Mouse (Mus musculus) neutrophil, adult 65 days (primary cell): ENCODE data around the gene Clpb. TPM values are rescaled to one million over a fixed set of nuclear protein-coding genes. Genes with fewer than 3 reads are reported as not detected.

Experiments used
- total RNA-seq: library from RNA; stranded (reverse); gene quantifications from 2 replicates; pipeline ENCODE4 v1.2.4, GENCODE M21; 2023

Gene Clpb
- total RNA-seq, result 9.7 and 9.9 TPM in 2 replicates

DNA sequence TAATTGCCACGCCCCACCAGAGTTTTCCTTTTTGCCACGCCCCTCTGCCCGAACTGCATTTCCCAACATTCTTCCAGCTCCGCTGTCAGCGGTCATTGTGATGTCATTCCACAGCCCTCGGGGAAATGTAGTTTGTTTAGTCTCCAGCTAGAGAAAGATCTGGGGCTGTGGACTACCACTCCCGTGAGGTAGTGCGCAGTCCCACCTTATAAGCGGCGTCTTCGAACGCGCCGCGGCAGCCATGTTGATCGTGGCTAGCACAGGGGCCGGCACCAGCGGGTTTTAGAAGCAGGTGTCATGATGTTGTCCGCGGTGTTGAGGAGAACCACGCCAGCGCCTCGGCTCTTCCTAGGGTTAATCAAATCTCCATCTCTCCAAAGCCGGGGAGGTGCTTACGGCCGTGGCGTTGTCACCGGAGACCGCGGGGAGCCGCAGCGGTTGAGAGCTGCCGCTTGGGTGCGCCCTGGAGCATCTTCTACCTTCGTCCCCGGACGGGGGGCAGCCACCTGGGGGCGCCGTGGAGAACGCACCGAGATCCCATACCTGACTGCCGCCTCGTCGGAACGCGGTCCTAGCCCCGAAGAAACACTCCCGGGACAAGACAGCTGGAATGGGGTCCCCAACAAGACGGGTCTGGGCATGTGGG is at the start of gene Clpb:
Clpb (plus strand) TSS at position 120 of the 646 bp plus-strand sequence.

DNA sequence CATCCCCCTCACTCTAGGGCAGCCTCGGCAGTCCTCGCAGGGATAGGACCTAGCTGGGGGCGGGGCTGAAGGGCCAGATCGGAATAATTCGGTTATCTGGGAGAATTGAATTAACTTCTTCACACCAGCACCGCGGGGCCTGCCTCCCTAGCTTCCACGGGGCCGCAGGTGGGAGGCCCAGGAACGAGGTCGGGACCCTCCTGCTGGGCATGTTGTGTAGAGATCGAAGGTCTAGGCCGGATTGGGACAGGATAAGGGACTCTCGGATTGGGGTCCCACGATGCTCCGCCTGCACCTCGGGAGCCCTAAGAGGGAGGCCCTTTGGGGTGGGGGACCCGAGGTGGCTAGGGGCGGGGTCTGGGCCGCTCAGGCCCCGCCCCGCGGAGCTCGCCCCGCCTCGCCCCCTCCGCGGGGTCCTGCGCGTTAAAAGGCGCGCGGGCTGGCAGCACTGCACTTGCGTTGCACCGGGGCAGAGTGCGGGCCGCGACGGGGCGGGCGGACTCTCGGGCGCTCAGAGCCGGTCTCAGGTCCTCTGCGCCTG is 154.5 kb downstream of the Clpb start, which contains the start of gene Phox2a:
Phox2a (plus strand) TSS at position 453 of the 541 bp plus-strand sequence.

DNA sequence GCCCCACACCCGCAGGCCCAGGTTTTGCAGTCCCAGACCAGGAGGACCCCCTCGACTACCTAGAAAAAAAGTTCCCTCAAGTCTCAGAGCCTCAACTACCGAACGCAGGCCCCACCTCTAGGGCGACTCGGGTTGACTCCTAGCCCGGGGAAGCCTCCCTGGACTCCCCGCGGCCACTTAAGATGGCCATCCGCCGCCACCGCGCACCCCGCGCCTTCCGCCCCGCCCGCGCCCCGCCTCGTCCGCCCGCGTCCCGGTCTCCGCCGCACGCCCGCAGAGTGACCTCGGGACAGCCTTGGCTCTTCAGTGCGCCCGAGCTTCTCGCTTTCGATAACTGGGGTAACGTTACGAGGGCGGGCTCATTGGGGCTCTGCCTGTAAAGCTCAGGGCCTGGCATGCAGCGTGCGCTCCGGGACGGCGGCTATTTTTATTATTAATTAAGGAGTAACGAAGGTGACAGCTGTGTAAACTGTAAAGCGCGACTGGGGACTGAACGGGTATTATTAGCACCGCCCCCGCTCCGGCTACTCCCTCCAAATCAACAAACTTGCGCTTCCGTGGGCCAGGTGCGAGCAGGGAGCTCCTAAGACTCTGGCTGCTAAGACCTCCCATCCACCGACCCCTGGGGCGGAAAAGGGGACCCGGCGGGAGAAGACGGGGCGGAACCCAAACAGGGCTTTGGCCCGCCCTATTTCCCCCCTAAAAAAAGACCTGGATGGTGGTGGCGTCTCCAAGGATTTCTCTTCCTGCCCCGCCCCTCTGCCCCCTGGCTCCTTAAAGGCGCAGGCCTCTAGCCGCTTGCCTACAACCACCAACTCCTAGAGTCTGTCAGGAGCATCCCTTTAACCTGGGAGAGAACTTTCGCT is 174.4 kb downstream of the Clpb start, which contains the start of gene Inppl1:
Inppl1 (minus strand) TSS at position 624 of the 866 bp plus-strand sequence.

Other genes starting within 250 kb of the Clpb start
- 223 and 258 TPM in 2 replicates for gene Pde2a, start 241.9 kb upstream of the Clpb start, total RNA-seq
- gene Art2b, start 78.0 kb upstream of the Clpb start, total RNA-seq, result not detected in 2 replicates
- gene Phox2a, start 154.7 kb downstream of the Clpb start, total RNA-seq, result not detected in 2 replicates
- 14.9 and 24.8 TPM in 2 replicates for gene Inppl1, start 174.6 kb downstream of the Clpb start, total RNA-seq
- gene Folr2, start 193.6 kb downstream of the Clpb start, total RNA-seq, result 1.5 TPM in 1 of 2 replicates, not detected in the other
- gene Anapc15, start 200.1 kb downstream of the Clpb start, total RNA-seq, result 40.4 and 44.1 TPM in 2 replicates
- gene Folr1, start 207.2 kb downstream of the Clpb start, total RNA-seq, result not detected in 2 replicates
- 97.8 and 108 TPM in 2 replicates for gene Lamtor1, start 242.3 kb downstream of the Clpb start, total RNA-seq
- 0.18 TPM in 1 of 2 replicates, not detected in the other for gene Tomt, start 242.7 kb downstream of the Clpb start, total RNA-seq